Mouse (Mus musculus) MEL (cell line): Measurements from ENCODE around the gene 1700123O20Rik.

Experiments used
- CTCF ChIP-seq, 3 experiments: IDR thresholded peaks in 2 of 3; conservative IDR thresholded peaks in 1 of 3; 2 replicates each; pipeline ENCODE4 v1.5.1; 2011 to 2012; ENCODE audit warnings: low read length in 3 of 3, low read depth in 2 of 3, mild to moderate bottlenecking in 2 of 3, improper control_type of control experiment in 1 of 3, inconsistent platforms in 1 of 3, mixed read lengths in 1 of 3, moderate library complexity in 1 of 3; ENCODE audit not compliant: control insufficient read depth in 1 of 3, insufficient read depth in 1 of 3, poor library complexity in 1 of 3, severe bottlenecking in 1 of 3
- EP300 ChIP-seq, 2 experiments: IDR thresholded peaks; 2 replicates each; pipeline ENCODE4 v1.6.1; 2011; ENCODE audit warnings: improper control_type of control experiment in 2 of 2, low read length in 2 of 2, low read depth in 1 of 2, mild to moderate bottlenecking in 1 of 2
- ETS1 ChIP-seq: IDR thresholded peaks from 2 replicates; pipeline ENCODE4 v1.6.1; 2012; ENCODE audit warnings: low read depth, mild to moderate bottlenecking, inconsistent platforms, low read length, improper control_type of control experiment, moderate library complexity
- GATA1 ChIP-seq: IDR thresholded peaks from 2 replicates; pipeline ENCODE4 v1.6.1; 2011; ENCODE audit warnings: low read depth, low read length, improper control_type of control experiment
- MYB ChIP-seq: IDR thresholded peaks from 2 replicates; pipeline ENCODE4 v1.6.1; 2011; ENCODE audit warnings: mild to moderate bottlenecking, low read depth, low read length, improper control_type of control experiment
- NELFE ChIP-seq: IDR thresholded peaks from 2 replicates; pipeline ENCODE4 v1.6.1; 2011; ENCODE audit warnings: low read depth, low read length, improper control_type of control experiment
- POLR2A ChIP-seq, 2 experiments: IDR thresholded peaks; 2 replicates each; pipeline ENCODE4 v1.6.1; 2011 to 2012; ENCODE audit warnings: low read length in 2 of 2, mild to moderate bottlenecking in 2 of 2, control low read depth in 1 of 2, improper control_type of control experiment in 1 of 2, low read depth in 1 of 2, moderate library complexity in 1 of 2; ENCODE audit not compliant: control insufficient read depth in 1 of 2, insufficient read depth in 1 of 2, poor library complexity in 1 of 2
- SIN3A ChIP-seq: IDR thresholded peaks from 2 replicates; pipeline ENCODE4 v1.6.1; 2012; ENCODE audit warnings: low read length, improper control_type of control experiment, inconsistent platforms

DNA sequence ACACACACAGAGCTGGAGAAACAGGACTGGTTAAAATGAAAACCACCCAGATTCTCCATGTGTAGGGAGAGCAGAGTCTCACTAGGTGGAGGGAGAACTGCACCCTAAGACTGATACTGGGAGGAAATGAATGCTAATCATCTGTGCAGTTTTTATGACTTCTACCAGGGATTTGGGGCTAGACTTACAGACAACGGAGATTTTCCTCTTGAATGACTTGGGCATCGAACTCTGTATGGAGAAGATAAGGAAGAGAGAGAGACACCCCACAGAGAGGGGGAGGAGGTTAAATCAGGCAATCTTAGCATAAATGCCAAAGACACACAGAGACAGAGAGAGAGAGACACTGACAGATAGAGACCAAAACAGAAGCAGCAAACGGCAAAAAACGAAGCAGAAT, 38.1 kb upstream of the 1700123O20Rik start:
- no peak for TF ChIP-seq CTCF (IDR thresholded peaks at IDR 0.05 in 2 of 3, conservative IDR thresholded peaks at IDR 0.05 in 1 of 3; ENCODE audit: control insufficient read depth in 1 of 3, insufficient read depth in 1 of 3, low read depth in 2 of 3, low read length in 3 of 3, poor library complexity in 1 of 3, severe bottlenecking in 1 of 3)
- peak; percentile 65 to 78 for TF ChIP-seq EP300 (IDR thresholded peaks at IDR 0.05; ENCODE audit: low read depth in 1 of 2, low read length in 2 of 2)
- TF ChIP-seq POLR2A (IDR thresholded peaks at IDR 0.05; ENCODE audit: control insufficient read depth in 1 of 2, insufficient read depth in 1 of 2, low read depth in 1 of 2, low read length in 2 of 2, poor library complexity in 1 of 2) = no peak
- TF ChIP-seq SIN3A = peak; percentile 69; the same call in 1 of the 2 replicates
- peak; percentile 75 for TF ChIP-seq GATA1
- no peak for TF ChIP-seq MYB
- TF ChIP-seq NELFE = no peak
- TF ChIP-seq ETS1 = peak; percentile 62; the same call in 1 of the 2 replicates
